Mouse (Mus musculus): ENCODE data around the gene Mb21d2. TPM values are rescaled to one million over a fixed set of nuclear protein-coding genes. Genes with fewer than 3 reads are reported as not detected.
A peak's percentile ranks its signal among the peaks of the same experiment; 100 is the strongest.

Gene Mb21d2
- total and polyA plus RNA-seq, 3 experiments, result not detected

DNA sequence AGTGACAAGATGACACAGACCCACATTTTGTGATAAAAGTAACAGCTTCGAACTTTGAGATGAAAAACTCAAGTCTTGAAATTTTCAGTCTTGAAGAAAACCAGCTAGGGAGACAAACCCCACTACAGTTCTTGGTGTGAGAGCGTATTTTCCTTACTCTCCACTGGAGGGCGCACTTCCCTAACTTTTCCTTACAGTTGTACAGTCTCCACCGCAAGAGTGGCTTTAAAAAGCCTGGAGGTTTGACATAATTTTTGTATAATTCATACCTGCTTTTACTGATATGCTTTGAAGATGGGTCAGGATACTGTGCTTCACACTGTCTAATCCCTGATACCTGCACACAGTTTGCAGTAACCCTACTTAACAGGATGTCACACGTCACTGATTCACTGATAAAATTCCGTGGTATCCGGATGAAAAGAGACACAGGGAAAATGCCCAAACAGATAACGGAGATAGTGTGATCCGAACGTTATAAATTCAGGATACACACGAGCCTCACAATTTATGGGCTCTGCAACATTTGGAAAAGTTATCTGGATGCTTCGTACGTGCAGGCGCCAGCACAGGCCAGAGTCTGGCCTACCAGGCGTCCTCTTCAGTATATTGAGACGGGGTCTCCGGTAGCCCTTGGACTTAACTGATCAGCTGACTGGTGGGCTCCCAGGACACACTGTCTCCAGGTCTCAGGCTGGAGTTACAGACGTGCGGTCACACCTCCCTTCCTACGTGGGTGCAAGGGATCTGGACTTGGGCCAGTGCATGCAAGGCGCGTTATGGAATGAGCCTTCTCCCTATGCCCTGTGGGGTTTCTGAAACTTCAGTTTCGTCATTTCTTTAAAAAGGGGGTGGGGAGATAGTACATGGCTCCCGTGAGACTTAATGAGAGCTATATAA is 89.1 kb downstream of the Mb21d2 start:
- Histone ChIP-seq H3K9ac (ENCODE audit: control insufficient read depth, low read depth, low read length, poor library complexity, severe bottlenecking) (no peak overlapping the region), H3K27ac (ENCODE audit: control insufficient read depth, low read depth, low read length) (no peak overlapping the region), H3K4me3 (ENCODE audit: control insufficient read depth in 1 of 2, insufficient read depth in 1 of 2, low read depth in 2 of 2, low read length in 2 of 2) (no peak overlapping the region), H3K36me3 (ENCODE audit: control insufficient read depth in 1 of 2, insufficient read depth in 2 of 2, low read length in 2 of 2) (no peaks in the 10 kb centered on the region), H3K27me3 (ENCODE audit: control insufficient read depth in 1 of 2, insufficient read depth in 2 of 2, low read length in 2 of 2) (no peaks in the 10 kb centered on the region), H3K9me3 (replicated peaks; ENCODE audit: insufficient read depth, low read length) (no peaks in the 10 kb centered on the region), H3K4me1 (ENCODE audit: control insufficient read depth in 1 of 2, insufficient read depth in 2 of 2, low read length in 2 of 2) (no peaks in the 10 kb centered on the region), H3K79me2 (ENCODE audit: control insufficient read depth, insufficient read depth, low read length, poor library complexity) (no peaks in the 10 kb centered on the region)
- peak; percentile 57 for TF ChIP-seq SMC3 (IDR thresholded peaks at IDR 0.05; ENCODE audit: low read depth, low read length)
- TF ChIP-seq MYB (IDR thresholded peaks at IDR 0.05; ENCODE audit: low read depth, low read length), result no peak
- peak; percentile 46; the same call in 1 of the 2 replicates for TF ChIP-seq ZC3H11A (IDR thresholded peaks at IDR 0.05; ENCODE audit: low read depth, low read length)
- TF ChIP-seq MEF2A (IDR thresholded peaks at IDR 0.05; ENCODE audit: extremely low read depth, insufficient replicate concordance, low read depth, low read length, poor library complexity, severe bottlenecking), result no peak
- TF ChIP-seq MXI1 (IDR thresholded peaks at IDR 0.05; ENCODE audit: low read depth, low read length), result no peak
- TF ChIP-seq TCF12 (IDR thresholded peaks at IDR 0.05; ENCODE audit: low read depth, low read length), result no peak
- TF ChIP-seq GABPA (IDR thresholded peaks at IDR 0.05; ENCODE audit: low read depth, low read length), result no peak
- TF ChIP-seq MYC (IDR thresholded peaks at IDR 0.05; ENCODE audit: low read depth, low read length), result no peak
- TF ChIP-seq GATA1 (IDR thresholded peaks at IDR 0.05; ENCODE audit: low read depth, low read length), result no peak
- peak; percentile 40 to 66 (median 50) for TF ChIP-seq CTCF (IDR thresholded peaks at IDR 0.05 in 2 of 3, conservative IDR thresholded peaks at IDR 0.05 in 1 of 3; ENCODE audit: control insufficient read depth in 1 of 3, insufficient read depth in 1 of 3, low read depth in 2 of 3, low read length in 3 of 3, poor library complexity in 1 of 3, severe bottlenecking in 1 of 3)
- peak; percentile 75 for TF ChIP-seq RAD21 (IDR thresholded peaks at IDR 0.05; ENCODE audit: low read depth, low read length)
- peak; percentile 50 for DNase-seq (ENCODE audit: low read depth, low spot score)

DNA sequence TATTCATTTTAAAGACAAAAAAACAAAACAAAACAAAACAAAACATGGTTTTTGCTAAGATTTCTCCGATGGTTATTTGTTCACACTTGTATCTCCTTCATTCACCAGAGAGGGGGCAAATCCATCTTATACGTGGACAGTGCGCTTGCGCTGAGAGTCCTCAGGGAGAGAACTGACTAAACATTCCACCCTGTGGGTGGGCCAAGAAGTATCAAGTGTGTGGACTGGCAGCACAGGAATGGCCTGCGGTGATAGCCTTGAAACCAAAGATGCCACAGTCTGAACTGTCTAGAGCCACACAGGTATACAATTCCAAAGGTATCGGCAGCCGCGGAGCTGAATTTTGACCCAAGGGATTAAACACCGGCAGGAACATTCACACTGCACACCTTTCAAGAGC is 89.9 kb downstream of the Mb21d2 start:
- no peak for DNase-seq (ENCODE audit: low read depth, low spot score)
- H3K36me3 ChIP-seq (ENCODE audit: control insufficient read depth in 1 of 2, insufficient read depth in 2 of 2, low read length in 2 of 2), result no peaks in the 10 kb centered on the region

More for the DNA sequence above, 89.9 kb downstream of the Mb21d2 start:
- Histone ChIP-seq H3K4me3 (ENCODE audit: control insufficient read depth in 1 of 2, insufficient read depth in 1 of 2, low read depth in 2 of 2, low read length in 2 of 2) (no peak overlapping the region), H3K27me3 (ENCODE audit: control insufficient read depth in 1 of 2, insufficient read depth in 2 of 2, low read length in 2 of 2) (no peaks in the 10 kb centered on the region), H3K9me3 (replicated peaks; ENCODE audit: insufficient read depth, low read length) (no peaks in the 10 kb centered on the region), H3K79me2 (ENCODE audit: control insufficient read depth, insufficient read depth, low read length, poor library complexity) (no peaks in the 10 kb centered on the region), H3K9ac (ENCODE audit: control insufficient read depth, low read depth, low read length, poor library complexity, severe bottlenecking) (no peak overlapping the region), H3K27ac (ENCODE audit: control insufficient read depth, low read depth, low read length) (no peak overlapping the region), H3K4me1 (ENCODE audit: control insufficient read depth in 1 of 2, insufficient read depth in 2 of 2, low read length in 2 of 2) (no peaks in the 10 kb centered on the region)
- no peak for TF ChIP-seq MAX (IDR thresholded peaks at IDR 0.05; ENCODE audit: low read length)
- no peak for TF ChIP-seq RAD21 (IDR thresholded peaks at IDR 0.05; ENCODE audit: low read depth, low read length)
- no peak for TF ChIP-seq MAFK (IDR thresholded peaks at IDR 0.05; ENCODE audit: borderline replicate concordance, low read depth, low read length)
- no peak for TF ChIP-seq MEF2A (IDR thresholded peaks at IDR 0.05; ENCODE audit: extremely low read depth, insufficient replicate concordance, low read depth, low read length, poor library complexity, severe bottlenecking)
- TF ChIP-seq E2F4 (IDR thresholded peaks at IDR 0.05; ENCODE audit: borderline replicate concordance, low read depth, low read length), result no peak
- no peak for TF ChIP-seq ETS1 (IDR thresholded peaks at IDR 0.05; ENCODE audit: low read depth, low read length)
- TF ChIP-seq ELF1 (IDR thresholded peaks at IDR 0.05; ENCODE audit: low read depth, low read length), result no peak
- no peak for TF ChIP-seq ZNF384 (IDR thresholded peaks at IDR 0.05; ENCODE audit: low read depth, low read length)
- no peak for TF ChIP-seq HCFC1 (IDR thresholded peaks at IDR 0.05; ENCODE audit: low read depth, low read length)
- no peak for TF ChIP-seq RCOR1 (IDR thresholded peaks at IDR 0.05; ENCODE audit: low read depth, low read length)
- TF ChIP-seq TCF12 (IDR thresholded peaks at IDR 0.05; ENCODE audit: low read depth, low read length), result no peak
- no peak for TF ChIP-seq USF1 (IDR thresholded peaks at IDR 0.05; ENCODE audit: low read depth, low read length)
- no peak for TF ChIP-seq GABPA (IDR thresholded peaks at IDR 0.05; ENCODE audit: low read depth, low read length)
- TF ChIP-seq ZMIZ1 (IDR thresholded peaks at IDR 0.05; ENCODE audit: low read depth, low read length), result no peak
- no peak for TF ChIP-seq TAL1 (IDR thresholded peaks at IDR 0.05; ENCODE audit: low read length)
- TF ChIP-seq ZC3H11A (IDR thresholded peaks at IDR 0.05; ENCODE audit: low read depth, low read length), result no peak
- TF ChIP-seq EP300 (IDR thresholded peaks at IDR 0.05; ENCODE audit: low read depth in 1 of 2, low read length in 2 of 2), result no peak
- TF ChIP-seq SMC3 (IDR thresholded peaks at IDR 0.05; ENCODE audit: low read depth, low read length), result no peak
- no peak for TF ChIP-seq USF2 (IDR thresholded peaks at IDR 0.05; ENCODE audit: borderline replicate concordance in 1 of 2, insufficient read depth in 1 of 2, low read depth in 1 of 2, low read length in 2 of 2)
